Mouse (Mus musculus) embryonic facial prominence, embryonic 13.5 days (tissue): ENCODE measurements at regions not wholly inside any gene's neighbourhood (a gene's known extent, or its start where the extent isn't known, plus 50 kb on each side); places are given as distances from the start of the nearest gene placed in this dataset.

Source experiments
- ATAC-seq: fragments of 200-750 bp; cut with Nextera tagmentation; 2 replicates; pipeline ENCODE4 v1.8.0; 2017; ENCODE audit warnings: low read depth; ENCODE audit not compliant: insufficient number of reproducible peaks, insufficient read depth, low FRiP score, low TSS enrichment
- H3K27ac ChIP-seq: fragments of 300-500 bp; sonication (generic); 2 replicates; pipeline ENCODE4 v1.5.1; 2015; ENCODE audit warnings: moderate library complexity, mild to moderate bottlenecking, inconsistent platforms
- H3K27me3 ChIP-seq: fragments of 300-500 bp; sonication (generic); 2 replicates; pipeline ENCODE4 v1.6.1; 2015; ENCODE audit warnings: mild to moderate bottlenecking, inconsistent platforms
- H3K36me3 ChIP-seq: fragments of 300-500 bp; sonication (generic); 2 replicates; pipeline ENCODE4 v1.6.1; 2015; ENCODE audit warnings: mild to moderate bottlenecking, inconsistent platforms
- H3K4me1 ChIP-seq: fragments of 300-500 bp; sonication (generic); 2 replicates; pipeline ENCODE4 v1.6.1; 2015; ENCODE audit warnings: inconsistent platforms
- H3K4me2 ChIP-seq: fragments of 300-500 bp; sonication (generic); 2 replicates; pipeline ENCODE4 v1.6.1; 2015; ENCODE audit warnings: moderate library complexity, mild to moderate bottlenecking, inconsistent platforms
- H3K4me3 ChIP-seq: fragments of 300-500 bp; sonication (generic); 2 replicates; pipeline ENCODE4 v1.5.1; 2015; ENCODE audit warnings: mild to moderate bottlenecking, inconsistent platforms
- H3K9ac ChIP-seq: fragments of 300-500 bp; sonication (generic); 2 replicates; pipeline ENCODE4 v1.6.1; 2015; ENCODE audit warnings: mild to moderate bottlenecking, inconsistent platforms
- H3K9me3 ChIP-seq: fragments of 300-500 bp; sonication (generic); 2 replicates; pipeline ENCODE4 v1.6.1; 2016; ENCODE audit warnings: inconsistent platforms
- WGBS: fragments of 180-500 bp; shearing (Covaris S2); methylation state at CpG from one replicate; pipeline ENCODE4 v1.1.7; 2015; ENCODE audit warnings: mixed read lengths; 5-methylcytosine and 5-hydroxymethylcytosine counted together

- no peak overlapping the region for H3K4me3 ChIP-seq
- WGBS: 75% methylated on average over 3 of the region's 3 CpGs
- ATAC-seq: no peak
- H3K27ac ChIP-seq: no peak overlapping the region
- H3K9me3 ChIP-seq: no peaks in the 10 kb centered on the region
- no peak overlapping the region for H3K4me2 ChIP-seq
- no peak overlapping the region for H3K9ac ChIP-seq
- H3K36me3 ChIP-seq: no peaks in the 10 kb centered on the region
- no peaks in the 10 kb centered on the region for H3K27me3 ChIP-seq
- H3K4me1 ChIP-seq: no peaks in the 10 kb centered on the region
These were observed 226.7 kb downstream of the Abcc12 start for GRCm38 (mm10) chr8:86353816-86354215.

DNA sequence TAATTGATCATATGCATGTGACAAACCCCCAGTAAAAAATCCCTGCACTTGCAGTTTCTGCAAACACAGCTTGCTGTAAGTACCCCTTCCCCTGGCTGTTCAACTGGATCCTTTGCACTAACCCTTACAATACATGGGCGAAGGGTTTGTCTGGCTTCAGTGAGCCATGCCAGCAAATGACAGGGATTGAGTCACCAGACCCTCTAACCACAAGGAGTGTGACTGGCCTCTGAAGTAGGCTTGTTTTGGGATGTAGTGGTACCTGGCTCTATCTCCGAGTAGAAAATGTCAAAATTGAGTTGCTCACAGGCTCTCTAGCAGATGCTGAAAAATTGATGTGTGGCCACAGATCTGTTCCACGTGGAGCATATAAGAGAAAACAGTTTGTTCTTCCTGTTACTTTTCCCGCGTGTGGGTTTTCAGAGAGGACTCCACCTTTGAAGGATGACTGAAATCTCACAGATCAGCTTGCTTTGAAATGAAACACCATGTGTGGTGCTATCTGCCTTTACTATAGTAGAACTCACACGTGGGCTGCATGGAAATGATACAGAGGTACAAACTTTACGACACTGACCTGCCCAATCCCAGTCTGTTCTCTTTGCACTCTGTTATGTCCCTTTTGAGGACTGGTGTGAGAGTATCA, 228.8 kb downstream of the Abcc12 start:
- no peak overlapping the region for H3K9ac ChIP-seq
- H3K4me2 ChIP-seq: no peak overlapping the region
- no peaks in the 10 kb centered on the region for H3K27me3 ChIP-seq
- WGBS: 77% methylated on average over 7 of the region's 7 CpGs
- H3K4me1 ChIP-seq: no peaks in the 10 kb centered on the region
- H3K36me3 ChIP-seq: no peaks in the 10 kb centered on the region
- H3K4me3 ChIP-seq: no peak overlapping the region
- H3K27ac ChIP-seq: no peak overlapping the region
- no peak for ATAC-seq
- peaks cover 5% of the 10 kb centered on the region for H3K9me3 ChIP-seq

GRCm38 (mm10) chr8:86350128-86350527, 230.4 kb downstream of the Abcc12 start:
- no peaks in the 10 kb centered on the region for H3K4me1 ChIP-seq
- H3K27ac ChIP-seq: no peak overlapping the region
- no peaks in the 10 kb centered on the region for H3K27me3 ChIP-seq
- no peak for ATAC-seq
- no peak overlapping the region for H3K4me3 ChIP-seq
- H3K9me3 ChIP-seq: peaks cover 5% of the 10 kb centered on the region
- whole genome bisulfite sequencing: 84% methylated on average over 2 of the region's 2 CpGs
- H3K9ac ChIP-seq: no peak overlapping the region
- H3K36me3 ChIP-seq: no peaks in the 10 kb centered on the region
- H3K4me2 ChIP-seq: no peak overlapping the region

- H3K27me3 ChIP-seq: no peaks in the 10 kb centered on the region
- no peak overlapping the region for H3K9ac ChIP-seq
- H3K4me1 ChIP-seq: no peaks in the 10 kb centered on the region
- no peaks in the 10 kb centered on the region for H3K9me3 ChIP-seq
- no peak overlapping the region for H3K4me3 ChIP-seq
- WGBS: 64% methylated on average over 8 of the region's 8 CpGs
- H3K4me2 ChIP-seq: no peak overlapping the region
- no peaks in the 10 kb centered on the region for H3K36me3 ChIP-seq
- no peak for ATAC-seq
- no peak overlapping the region for H3K27ac ChIP-seq
These were observed 238.3 kb downstream of the Abcc12 start for GRCm38 (mm10) chr8:86342016-86342684.

DNA sequence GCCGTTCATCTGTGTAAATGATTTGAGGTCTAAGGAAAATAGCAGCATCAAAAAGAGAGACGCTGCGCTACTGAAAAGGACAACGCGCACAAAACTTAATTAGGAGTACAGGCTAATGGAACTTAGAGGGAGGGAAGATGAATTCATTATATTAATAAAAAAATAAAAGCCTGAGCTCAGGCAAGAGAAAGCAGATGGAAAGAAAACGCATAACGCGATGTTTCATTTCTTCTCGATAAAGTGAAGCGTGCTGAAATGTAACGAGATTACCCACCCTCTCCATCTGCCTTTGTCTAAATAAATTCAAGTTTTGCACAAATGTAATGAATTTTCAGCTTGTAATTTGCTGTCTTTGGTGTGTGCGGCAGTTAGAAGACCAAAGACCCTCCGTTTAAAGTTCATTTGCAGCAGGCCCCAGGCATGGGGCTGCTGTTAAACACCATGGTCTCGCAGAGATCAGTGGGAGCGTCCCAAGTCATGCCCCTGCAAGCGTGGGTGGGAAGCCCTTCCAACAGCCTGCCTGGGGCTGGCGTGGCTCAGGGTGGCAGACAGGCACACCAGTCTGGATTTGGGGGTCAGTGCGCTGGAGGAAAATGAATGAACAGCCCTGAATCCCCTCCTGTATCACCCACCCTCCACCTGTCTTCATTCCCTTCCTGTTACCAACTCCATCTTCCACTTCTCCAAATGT, 241.8 kb downstream of the Abcc12 start:
- H3K4me1 ChIP-seq: no peaks in the 10 kb centered on the region
- H3K9ac ChIP-seq: no peak overlapping the region
- no peak overlapping the region for H3K4me3 ChIP-seq
- H3K27me3 ChIP-seq: no peaks in the 10 kb centered on the region
- ATAC-seq: no peak
- WGBS: 80% methylated on average over 18 of the region's 18 CpGs
- no peak overlapping the region for H3K4me2 ChIP-seq
- no peak overlapping the region for H3K27ac ChIP-seq
- no peaks in the 10 kb centered on the region for H3K36me3 ChIP-seq
- no peaks in the 10 kb centered on the region for H3K9me3 ChIP-seq

- no peak for ATAC-seq
- Histone ChIP-seq H3K4me1 (no peaks in the 10 kb centered on the region), H3K4me2 (no peak overlapping the region), H3K27ac (no peak overlapping the region), H3K9me3 (no peaks in the 10 kb centered on the region), H3K9ac (no peak overlapping the region), H3K27me3 (no peaks in the 10 kb centered on the region), H3K4me3 (no peak overlapping the region), H3K36me3 (no peaks in the 10 kb centered on the region)
- 74% methylated on average over 6 of the region's 6 CpGs for WGBS
These were observed 249.1 kb downstream of the Abcc12 start for GRCm38 (mm10) chr8:86331383-86331782.

DNA sequence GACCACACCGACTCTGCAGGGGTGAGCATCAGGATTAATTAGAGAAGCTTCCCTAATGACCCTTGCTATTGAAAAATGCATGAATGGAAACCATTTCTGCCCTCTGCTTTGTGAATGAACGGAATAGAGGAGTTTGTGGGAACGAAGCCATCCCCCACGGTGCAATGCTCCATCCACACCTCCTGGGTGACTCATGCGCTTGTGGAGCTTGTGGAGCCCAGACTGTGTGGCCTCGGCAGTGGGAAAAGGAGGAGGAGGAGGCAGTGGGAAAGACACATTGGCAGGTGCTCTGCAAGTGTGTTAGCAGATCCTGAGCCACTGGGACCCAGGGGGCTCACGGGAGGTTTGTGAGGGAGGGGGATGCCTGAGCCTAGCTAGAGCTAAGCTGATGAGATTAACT, 251.9 kb downstream of the Abcc12 start:
- Histone ChIP-seq H3K27me3 (no peaks in the 10 kb centered on the region), H3K36me3 (no peaks in the 10 kb centered on the region), H3K27ac (no peak overlapping the region), H3K9me3 (no peaks in the 10 kb centered on the region), H3K4me3 (no peak overlapping the region), H3K9ac (no peak overlapping the region), H3K4me2 (no peak overlapping the region), H3K4me1 (no peaks in the 10 kb centered on the region)
- WGBS: 66% methylated on average over 7 of the region's 7 CpGs
- ATAC-seq: no peak

DNA sequence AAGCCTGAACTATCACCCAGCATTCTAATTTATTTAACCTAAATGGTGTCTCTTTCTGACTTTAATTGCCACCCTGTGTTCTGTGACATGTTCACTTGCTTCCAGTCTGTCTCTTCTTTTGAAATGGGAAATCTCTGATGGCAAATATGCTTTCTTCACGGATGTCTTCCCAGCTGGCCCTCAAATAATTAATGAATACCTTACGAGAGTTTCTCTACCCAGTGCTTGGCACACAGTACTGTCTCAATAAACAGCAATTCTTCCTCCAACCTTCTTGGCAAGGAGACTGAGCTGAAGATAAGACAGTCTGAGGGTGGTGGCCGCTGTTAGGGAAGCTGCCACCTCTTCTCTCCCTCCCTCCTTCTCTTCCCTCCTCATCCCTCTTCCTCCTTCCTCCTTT, 252.5 kb downstream of the Abcc12 start:
- H3K4me1 ChIP-seq: no peaks in the 10 kb centered on the region
- no peaks in the 10 kb centered on the region for H3K36me3 ChIP-seq
- 73% methylated on average over 3 of the region's 3 CpGs for WGBS
- no peak overlapping the region for H3K9ac ChIP-seq
- no peak overlapping the region for H3K27ac ChIP-seq
- no peak overlapping the region for H3K4me2 ChIP-seq
- H3K27me3 ChIP-seq: no peaks in the 10 kb centered on the region
- no peak overlapping the region for H3K4me3 ChIP-seq
- no peak for ATAC-seq
- H3K9me3 ChIP-seq: no peaks in the 10 kb centered on the region

DNA sequence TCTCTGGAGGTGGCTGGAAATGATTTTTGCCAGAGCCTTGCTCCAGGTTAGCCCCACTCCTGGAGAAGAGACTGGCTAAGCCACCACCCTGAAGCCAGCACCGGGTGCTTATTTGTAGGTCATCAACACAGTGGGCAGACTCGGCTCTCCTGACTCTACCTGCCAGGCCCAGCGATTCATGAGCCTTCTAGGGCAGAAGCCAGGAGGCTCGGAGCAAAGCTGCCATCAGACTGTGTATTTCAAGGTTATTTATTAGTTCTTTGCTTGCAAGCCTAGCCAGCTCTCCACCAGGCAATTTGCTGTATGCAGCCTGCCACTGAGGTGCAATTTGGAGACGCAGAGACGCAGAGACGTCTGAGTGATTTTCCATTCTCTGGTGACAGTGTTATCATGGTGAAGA, 255.4 kb downstream of the Abcc12 start:
- H3K36me3 ChIP-seq: no peaks in the 10 kb centered on the region
- no peaks in the 10 kb centered on the region for H3K4me1 ChIP-seq
- H3K9me3 ChIP-seq: no peaks in the 10 kb centered on the region
- H3K4me3 ChIP-seq: no peak overlapping the region
- ATAC-seq: no peak
- WGBS: 86% methylated on average over 7 of the region's 7 CpGs
- no peak overlapping the region for H3K27ac ChIP-seq
- H3K27me3 ChIP-seq: no peaks in the 10 kb centered on the region
- no peak overlapping the region for H3K9ac ChIP-seq
- H3K4me2 ChIP-seq: no peak overlapping the region

DNA sequence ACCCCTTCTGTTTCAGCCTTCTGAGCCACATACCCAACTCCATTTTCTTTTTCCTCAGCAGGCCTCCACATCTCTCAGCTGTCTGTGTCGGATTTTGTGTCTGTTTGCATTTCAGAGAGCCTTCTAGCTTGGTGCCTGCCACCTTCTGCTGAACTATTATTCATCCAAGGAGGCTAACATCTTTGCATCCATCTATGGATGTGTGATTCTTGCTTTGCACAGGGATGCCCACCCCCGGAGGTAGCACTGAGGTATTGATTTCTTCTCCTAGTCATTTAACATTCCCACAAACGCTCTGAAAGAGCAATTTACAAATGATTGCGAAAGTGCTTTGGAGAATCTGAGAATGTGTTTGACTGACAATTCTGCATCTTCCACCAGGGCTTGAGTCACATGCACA, 255.9 kb downstream of the Abcc12 start:
- Histone ChIP-seq H3K4me3 (no peak overlapping the region), H3K9me3 (no peaks in the 10 kb centered on the region), H3K27me3 (no peaks in the 10 kb centered on the region), H3K36me3 (no peaks in the 10 kb centered on the region), H3K27ac (no peak overlapping the region), H3K4me2 (no peak overlapping the region), H3K9ac (no peak overlapping the region), H3K4me1 (no peaks in the 10 kb centered on the region)
- no peak for ATAC-seq
- WGBS: 62% methylated on average over 4 of the region's 4 CpGs

DNA sequence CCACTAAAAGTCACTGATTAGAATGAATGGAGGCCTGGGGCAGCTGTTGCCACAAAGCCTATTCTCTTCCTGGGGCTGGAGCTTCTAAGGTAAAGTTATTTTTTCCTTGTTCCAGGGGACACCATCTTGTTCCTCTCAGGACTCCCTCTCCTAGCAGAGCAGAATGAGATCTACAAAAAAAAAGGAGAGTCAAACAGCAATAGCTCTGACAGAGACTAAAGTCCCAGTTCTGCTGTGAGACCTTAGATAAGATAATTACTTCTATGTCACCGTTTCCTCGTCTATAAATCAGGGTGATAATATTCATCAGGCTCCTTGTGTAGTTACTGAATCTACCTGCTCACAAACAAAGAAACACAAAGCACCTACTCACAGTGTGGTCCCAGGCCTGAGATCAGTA, 256.7 kb downstream of the Abcc12 start:
- Histone ChIP-seq H3K27me3 (no peaks in the 10 kb centered on the region), H3K27ac (no peak overlapping the region), H3K36me3 (no peaks in the 10 kb centered on the region), H3K4me3 (no peak overlapping the region), H3K9ac (no peak overlapping the region), H3K4me1 (no peaks in the 10 kb centered on the region), H3K9me3 (no peaks in the 10 kb centered on the region), H3K4me2 (no peak overlapping the region)
- ATAC-seq: no peak
- WGBS: 85% methylated on average over 2 of the region's 2 CpGs

- 83% methylated on average over 1 of the region's 1 CpGs for WGBS
- no peak overlapping the region for H3K9ac ChIP-seq
- H3K4me1 ChIP-seq: no peaks in the 10 kb centered on the region
These were observed 258.0 kb downstream of the Abcc12 start for GRCm38 (mm10) chr8:86322494-86322893.

More at GRCm38 (mm10) chr8:86322494-86322893, 258.0 kb downstream of the Abcc12 start:
- no peak for ATAC-seq
- Histone ChIP-seq H3K27ac (no peak overlapping the region), H3K36me3 (no peaks in the 10 kb centered on the region), H3K27me3 (no peaks in the 10 kb centered on the region), H3K4me3 (no peak overlapping the region), H3K9me3 (no peaks in the 10 kb centered on the region), H3K4me2 (no peak overlapping the region)
